In the genomic region with DNA sequence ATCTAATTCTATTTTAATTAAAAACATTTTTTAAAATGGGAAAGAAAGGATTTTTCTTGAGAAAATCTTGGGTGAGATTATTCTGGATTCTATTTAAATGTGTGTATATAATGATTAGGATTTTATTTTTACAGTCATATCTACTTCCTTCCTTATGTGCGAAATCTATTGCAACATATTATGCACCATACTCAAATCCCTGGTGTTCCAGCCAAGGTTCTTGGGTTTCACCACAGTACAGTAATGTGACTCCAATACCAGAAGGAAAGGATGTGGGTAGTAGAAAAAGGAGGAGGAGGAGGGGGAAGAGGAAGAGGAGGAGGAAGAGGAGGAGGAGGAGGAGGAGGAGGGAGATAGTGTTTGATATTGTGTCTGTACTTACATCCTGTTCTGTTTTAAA, we compare ENCODE assay signal across 17 mouse cellular contexts. TPM values are rescaled to one million over a fixed set of nuclear protein-coding genes. Genes with fewer than 3 reads are reported as not detected.
A peak's percentile ranks its signal among the peaks of the same experiment; 100 is the strongest.
DNase-seq lines count a peak whose midpoint lies in the region; ATAC-seq lines count a peak whose summit lies in the region.
"Had no signal": no experiment of that assay in that cellular context is flagged by ENCODE, and none has a peak within 500 bp of the region (broad histone marks: within the 10 kb centered on the region; RNA-seq: fewer than 3 reads in every experiment).

No protein-coding gene starts in this region.

- DNase-seq in 3134 (ENCODE audit: extremely low read depth, insufficient read length, low spot score): peak; percentile 37
- peak; percentile 73 for DNase-seq in 3T3-L1 (ENCODE audit: low read depth, low spot score)
- peak; percentile 37 for DNase-seq in adipocyte (ENCODE audit: low spot score)
- no peak for DNase-seq in adrenal gland, postnatal 4 days (ENCODE audit: low spot score in 2 of 2)
- no peak for DNase-seq in frontal cortex, adult 2 months (ENCODE audit: extremely low spot score in 1 of 2, low spot score in 1 of 2)
- DNase-seq in cerebellum, adult 11-12 months: no peak
- DNase-seq: adrenal gland, postnatal 10 days; cerebellum, adult 2 months; cerebellum, postnatal 10 days; embryo, embryonic 11 days; gastrocnemius, postnatal 25 days; heart, adult 11 months; heart, postnatal 10 days; kidney, adult 11 months had no signal

- peak; percentile 45 for ATAC-seq in megakaryocyte progenitor cell, adult 5-6 weeks (replicated peaks; ENCODE audit: poor library complexity)
- ATAC-seq: forebrain, embryonic 15.5 days; hindbrain, postnatal 0 days had no signal

RNA-seq across cellular contexts. Expression of a gene that starts 2.3 kb away (rescaled TPM):
- 3.6 and 7.1 TPM in 2 replicates for total RNA-seq in megakaryocyte progenitor cell, adult 5-6 weeks (2015)
- 2.9 and 3.6 TPM in 2 replicates for total RNA-seq in megakaryocyte progenitor cell, adult 5-6 weeks (2017)
- 10 to 100 TPM; 22.1 to 24.7 TPM for total RNA-seq in adrenal gland, postnatal 4 days (2021)
- polyA plus RNA-seq in frontal cortex, adult 2 months (2012; rRNA removed): 19.0 and 19.2 TPM in 2 replicates

Comparison
In these comparisons a context has a peak if more than half of its experiments do, and no peak if none do; other contexts are left out.
1. DNase-seq: peak in 3134 (single experiment), 3T3-L1 (single experiment) and adipocyte (single experiment); none in adrenal gland, postnatal 4 days (0 of 2), frontal cortex, adult 2 months (0 of 2) and cerebellum, adult 11-12 months (single experiment).